Mouse (Mus musculus) mature B cell (primary cell): Measurements from ENCODE around the gene Med15.

ENCODE experiments used
- in situ Hi-C: fragments of 300-500 bp; cut with MboI; formaldehyde crosslinking; loops from 2 replicates; pipeline ENCODE4 v1.14.3; 2019

Med15 gene

DNA sequence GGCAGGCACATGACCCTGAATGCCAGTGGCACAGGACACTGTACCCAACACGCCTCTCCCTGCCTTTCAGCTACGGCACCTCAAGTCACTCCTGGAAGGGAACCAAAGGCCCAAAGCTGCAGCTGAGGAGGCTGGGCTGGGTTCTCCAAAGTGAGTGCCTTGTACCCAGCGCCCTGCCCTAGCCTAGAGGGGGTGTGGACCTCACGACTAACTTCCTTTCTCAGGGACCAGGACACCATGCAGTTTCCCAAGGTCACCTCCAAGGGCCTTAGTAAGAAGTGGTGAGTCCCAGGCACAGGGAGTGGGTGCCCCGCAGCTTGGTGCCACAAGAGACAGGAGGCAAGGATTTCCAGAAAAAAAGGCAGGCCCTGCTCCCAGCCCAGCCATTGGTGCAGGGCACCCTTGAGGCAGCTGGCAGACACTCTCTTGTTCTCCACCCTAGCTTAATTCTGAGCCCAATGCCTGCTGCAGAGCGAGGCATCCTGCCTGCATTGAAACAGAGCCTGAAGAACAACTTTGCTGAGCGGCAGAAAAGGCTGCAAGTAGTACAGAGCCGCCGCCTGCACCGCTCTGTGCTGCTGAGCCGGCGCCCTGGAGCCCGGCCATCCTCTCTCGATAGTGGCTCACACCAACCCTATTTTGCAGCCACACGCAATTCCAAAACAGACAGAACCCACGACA lies 82.6 kb downstream of the Med15 start:
- in situ Hi-C loops, result no loop called here

DNA sequence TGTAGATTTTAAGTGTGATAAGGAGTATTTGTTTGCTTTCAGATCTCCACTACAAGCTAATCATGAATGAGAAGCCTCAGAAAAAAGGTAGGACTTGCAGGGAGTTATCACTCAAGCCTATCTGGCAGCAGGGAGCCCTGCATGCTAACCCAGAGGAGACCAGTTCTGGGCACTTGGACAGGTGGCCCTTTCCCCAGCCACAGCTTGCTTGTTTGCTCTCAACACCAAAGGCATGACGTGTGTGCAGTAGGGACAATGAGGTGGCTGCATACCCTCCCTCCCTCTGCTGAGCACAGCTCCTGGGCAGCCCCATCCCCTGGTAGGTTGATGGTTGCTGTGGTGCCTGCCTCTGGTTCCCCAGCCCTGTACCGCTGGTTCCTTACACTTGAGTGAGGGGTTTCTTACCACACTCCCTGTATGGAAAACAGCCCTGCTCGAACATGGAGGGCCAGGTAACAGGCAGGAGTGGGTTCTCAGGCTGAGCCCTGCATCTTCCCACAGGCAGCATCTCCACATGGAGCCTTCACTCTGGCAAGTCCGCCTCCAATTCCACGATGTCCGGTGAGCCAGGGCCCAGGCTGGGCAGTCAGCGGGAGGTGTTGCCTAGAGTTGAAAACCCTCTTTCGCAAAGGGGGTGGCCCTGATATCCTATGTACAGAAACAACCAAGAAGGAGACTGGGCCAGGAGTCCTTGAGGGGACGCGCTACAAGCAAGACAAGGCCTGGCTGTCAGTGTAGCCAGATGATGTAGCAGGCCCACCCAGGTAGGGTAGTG lies 84.9 kb downstream of the Med15 start:
- in situ Hi-C loops, result no loop called here

DNA sequence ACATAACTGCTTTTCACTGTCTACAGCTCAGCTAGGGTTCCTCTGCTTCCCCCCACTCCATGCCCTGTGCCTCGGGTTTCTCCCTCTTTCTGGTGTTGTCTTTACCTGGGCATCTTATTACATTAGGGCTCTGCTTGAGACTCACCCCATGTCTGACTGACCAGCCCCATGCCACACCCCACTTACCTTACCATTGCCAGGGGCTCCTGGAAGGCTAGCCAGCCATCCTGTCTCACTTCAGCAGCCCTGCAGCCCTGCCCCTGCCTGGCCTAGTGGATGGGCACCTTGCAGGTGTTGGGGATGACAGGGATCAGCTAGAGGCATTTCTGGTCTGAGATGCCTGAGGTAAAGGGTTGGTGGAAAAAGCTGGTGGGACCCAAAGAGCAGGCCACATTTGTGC lies 85.5 kb downstream of the Med15 start:
- in situ Hi-C loops, result no loop called here

DNA sequence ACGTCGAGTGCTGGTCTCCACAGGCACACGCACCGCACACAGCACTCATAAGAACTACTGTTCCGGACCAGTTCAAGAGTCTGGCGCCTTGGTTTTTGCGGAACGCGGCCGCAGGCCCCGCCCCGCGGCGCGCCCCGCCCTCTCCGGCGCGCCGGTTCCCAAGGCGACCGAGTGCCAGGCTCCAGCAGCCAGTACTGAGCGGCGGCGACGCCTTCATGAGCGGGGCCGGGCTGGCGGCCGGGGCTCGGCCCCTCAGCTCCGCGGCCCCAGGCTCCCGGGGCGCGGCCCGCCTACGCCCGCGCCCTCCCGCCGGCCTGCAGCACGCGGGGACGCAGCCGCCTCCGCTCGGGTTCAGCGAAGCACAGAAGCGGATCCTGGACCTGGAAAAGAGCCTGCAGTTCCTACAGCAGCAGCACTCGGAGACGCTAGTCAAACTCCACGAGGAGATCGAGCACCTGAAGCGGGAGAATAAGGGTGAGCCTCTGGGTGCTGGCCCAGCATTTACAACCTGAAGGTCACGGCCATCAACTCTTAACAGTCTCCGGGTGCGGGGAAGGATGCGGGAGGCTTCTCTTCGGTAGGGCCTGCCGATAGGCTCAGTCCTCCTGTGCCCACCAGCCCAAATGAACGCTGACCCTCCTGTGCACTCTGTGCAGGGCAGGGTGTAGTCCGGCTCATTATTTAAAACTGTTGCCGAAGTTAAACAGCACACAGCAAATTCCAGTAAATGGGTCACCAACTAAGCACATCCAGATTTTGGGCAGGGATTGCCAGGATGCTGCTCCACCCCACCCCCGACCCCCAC lies 86.2 kb downstream of the Med15 start, which contains the start of gene Ccdc74a:
TSS of gene Ccdc74a (plus strand) at position 161 of the 805 bp plus-strand sequence.
- in situ Hi-C loops, result no loop called here

DNA sequence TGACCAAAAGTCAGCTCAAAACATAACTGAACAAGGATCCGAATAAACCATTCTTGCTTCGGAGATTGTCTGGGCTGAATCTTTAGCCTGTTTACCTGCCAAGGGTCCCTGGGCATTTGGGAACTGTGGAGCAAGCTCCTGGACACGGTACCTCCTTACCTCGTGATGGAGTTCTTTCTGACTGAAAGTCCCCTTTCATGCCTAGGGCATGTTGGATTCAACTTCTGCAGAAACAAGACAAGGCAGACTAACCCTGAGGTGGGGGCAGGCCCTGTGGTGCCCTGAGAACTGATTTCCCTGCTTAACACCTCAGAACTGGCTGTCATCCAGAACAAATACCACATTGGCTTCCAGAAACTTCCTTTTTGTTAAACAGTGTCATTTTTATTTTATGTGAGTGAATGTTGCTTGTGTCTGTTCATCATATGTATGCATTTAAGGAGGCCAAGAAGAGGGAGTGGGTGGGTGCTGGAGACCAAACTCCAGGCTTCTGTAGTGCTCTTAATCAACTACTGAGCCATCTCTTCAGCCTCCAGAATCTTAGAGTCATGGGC lies 89.2 kb downstream of the Med15 start:
- in situ Hi-C loops, result no loop called here

DNA sequence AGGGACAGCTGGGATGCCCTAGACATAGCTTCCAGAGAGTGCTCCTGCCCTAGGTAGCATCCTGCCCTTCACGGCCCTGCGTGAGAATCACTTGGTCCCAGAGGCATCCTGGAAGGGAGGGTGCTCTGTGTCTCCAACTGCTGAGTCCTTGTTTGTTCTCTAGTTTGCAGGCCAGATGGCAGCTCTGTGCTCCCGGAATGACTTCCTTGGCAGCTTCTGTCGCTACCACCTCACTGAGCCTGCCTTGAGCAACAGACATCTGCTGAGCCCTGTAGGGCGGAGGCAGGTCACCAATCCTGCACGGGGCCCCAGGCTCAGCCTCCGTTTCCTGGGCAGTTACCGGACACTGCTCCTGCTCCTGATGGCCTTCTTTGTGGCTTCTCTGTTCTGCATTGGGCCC lies 90.4 kb downstream of the Med15 start:
- in situ Hi-C loops, result no loop called here

DNA sequence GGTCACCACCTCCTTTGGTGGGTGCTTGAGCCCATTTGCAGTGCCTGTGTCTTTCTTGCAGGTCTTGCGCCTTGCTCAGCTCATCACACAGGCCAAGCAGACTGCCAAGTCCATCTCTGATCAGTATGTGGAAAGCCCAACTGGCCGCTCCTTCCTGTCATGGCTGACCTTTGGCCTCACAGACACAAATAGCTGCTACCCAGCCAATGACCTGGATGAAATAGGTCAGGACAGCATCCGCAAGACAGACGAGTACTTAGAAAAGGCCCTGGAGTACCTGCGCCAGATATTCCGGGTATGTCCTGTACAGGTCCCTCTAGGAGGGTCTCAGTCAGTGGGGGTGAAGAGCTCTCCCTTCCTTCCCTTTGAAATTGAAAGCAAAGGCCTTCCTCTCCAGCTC lies 91.4 kb downstream of the Med15 start:
- in situ Hi-C loops, result no loop called here

DNA sequence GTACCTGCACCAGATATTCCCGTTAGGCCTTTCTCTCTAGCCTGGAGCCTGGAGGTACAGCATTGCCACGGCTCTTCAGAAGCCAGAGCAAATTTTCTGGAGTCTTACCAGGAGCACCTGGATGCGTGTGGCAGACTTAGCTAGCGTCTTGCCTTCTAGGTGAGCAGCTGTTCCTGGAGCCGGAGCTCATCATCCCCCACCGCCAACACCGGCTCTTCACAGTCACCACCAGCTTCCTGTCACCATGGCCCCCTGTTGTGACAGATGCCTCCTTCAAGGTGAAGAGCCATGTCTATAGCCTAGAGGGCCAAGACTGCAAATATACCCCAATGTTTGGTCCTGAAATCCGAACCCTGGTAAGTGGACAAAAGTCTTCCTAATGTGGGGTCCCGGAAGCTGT lies 92.0 kb downstream of the Med15 start:
- in situ Hi-C loops, result no loop called here

DNA sequence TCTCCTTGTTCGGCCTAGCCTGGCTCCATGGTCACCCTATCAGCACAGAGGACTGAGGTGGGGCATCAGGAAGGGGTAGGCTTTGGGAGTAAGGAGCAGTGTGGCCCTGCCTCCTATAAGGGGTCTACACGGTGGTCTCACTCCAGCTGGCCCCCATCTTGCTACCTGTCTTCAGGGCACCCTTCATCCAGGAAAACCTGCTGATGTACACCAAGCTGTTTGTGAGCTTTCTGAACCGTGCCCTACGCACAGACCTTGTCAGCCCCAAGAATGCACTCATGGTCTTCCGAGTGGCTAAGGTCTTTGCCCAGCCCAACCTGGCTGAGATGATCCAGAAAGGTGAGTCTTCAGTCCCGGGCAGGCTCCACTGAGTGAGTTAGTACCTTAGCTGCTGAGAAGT lies 92.7 kb downstream of the Med15 start:
- in situ Hi-C loops, result no loop called here

DNA sequence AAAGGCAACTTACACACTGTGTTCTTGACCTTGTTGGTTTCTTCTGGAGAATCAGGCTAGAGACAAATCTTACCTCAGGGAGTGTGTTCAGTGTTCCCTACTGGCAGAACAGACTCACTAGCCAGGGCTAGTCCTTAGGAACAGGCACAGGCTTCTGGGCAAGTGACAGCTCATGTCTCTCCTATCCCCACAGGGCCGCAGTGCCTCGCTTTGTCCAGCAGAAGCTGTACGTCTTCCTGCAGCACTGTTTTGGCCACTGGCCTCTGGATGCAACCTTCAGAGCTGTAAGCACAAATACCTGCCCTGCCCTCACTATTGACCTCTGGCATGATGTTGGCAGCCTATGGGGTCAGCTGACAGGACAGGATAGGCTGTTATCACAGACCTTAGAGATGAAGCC lies 93.6 kb downstream of the Med15 start:
- in situ Hi-C loops, result no loop called here

DNA sequence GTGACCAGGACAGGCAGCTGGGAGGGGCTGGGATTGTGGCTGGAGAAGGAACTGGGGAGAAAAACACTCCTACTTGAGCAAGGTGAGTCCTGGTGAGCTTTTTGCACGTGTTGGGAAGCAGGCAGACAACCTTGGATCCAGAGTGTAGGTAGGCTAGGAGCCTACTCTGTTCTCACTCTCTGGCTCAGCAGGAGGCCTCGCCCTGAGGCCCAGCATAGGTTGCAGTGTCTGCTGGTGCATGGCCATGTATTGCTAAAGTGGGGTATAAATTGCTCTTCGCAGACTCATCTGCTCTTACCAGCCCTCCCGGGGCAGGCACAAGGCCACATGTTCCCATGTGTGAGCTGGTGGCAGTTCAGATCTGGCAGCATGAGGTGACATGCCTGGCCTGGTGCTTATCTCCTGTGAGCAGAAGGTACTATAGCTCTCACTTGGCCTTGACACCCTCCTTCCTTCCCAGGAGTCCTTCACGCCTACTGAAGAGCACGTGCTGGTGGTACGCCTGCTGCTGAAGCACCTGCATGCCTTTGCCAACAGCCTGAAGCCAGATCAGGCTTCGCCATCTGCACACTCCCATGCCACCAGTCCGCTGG lies 94.6 kb downstream of the Med15 start:
- in situ Hi-C loops, result no loop called here

DNA sequence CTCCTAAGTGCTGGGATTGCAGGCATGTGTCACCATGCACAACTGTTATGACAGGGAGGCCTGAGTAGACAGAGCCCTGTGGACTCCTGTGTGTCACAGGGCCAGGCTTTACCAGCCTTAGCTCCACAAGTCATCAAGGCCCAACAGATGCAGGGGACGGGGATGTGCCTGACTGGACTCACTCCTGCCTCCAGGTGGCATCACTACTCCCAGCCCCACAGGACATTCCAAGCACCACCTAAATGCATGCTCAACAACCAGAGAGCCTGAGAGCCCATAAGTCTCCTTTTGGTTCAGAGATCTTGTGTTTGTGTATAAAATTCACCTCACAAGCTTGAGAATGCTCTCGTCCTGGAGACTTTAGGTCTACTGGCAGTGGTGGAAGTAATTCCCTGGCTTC lies 95.1 kb downstream of the Med15 start:
- in situ Hi-C loops, result no loop called here

DNA sequence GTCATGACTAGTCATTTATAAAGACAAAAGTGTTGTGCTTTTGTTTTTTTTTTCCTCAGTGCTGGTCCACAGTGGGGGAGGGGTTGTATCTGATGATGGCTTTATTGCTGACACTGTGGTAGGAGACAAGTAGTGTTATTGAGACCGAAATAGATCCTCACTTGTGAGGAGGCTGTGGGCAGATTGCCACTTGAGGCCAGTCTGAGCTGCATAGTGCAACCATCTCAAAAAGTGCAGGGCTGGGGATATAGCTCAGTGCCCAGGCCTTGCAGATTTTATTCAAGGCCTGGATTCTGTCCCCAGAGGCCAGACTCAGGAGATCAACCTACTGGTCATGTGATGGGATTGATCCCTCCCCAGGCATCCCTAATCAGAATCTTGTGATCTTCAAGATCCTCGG lies 95.8 kb downstream of the Med15 start:
- in situ Hi-C loops, result no loop called here

DNA sequence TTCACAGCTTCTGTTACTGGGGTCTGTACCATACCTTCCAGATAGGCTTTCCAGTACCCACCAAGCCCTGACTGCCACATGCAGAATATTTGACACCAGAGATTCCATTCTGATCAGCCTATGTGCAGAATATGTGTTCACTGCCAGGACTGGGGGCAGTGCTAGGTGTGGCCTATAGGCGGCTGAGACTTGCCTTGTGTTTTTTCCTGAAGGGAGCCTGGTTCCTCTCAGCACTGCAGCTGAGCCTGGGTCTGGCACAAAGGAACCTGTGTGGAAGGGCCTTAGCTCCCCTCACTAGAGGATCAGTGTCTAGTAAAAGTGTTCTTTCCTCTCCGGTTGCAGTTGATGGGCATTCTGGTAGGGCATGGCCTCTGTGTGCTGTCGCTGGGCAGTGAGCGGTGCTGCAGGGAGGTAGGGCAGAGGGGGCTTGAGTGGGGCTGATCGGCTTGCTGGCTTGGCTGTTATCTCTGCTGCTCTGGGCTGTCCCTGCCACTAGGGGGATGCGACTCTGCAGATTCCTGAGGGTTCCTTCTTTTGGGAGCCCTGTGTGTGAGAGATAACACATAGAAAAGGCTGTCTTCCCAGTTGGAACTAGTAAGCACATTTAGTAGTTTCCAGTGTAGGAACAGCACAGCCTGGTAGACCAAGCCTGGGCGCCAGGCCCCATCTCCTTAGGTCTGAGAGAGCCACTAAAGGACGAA lies 99.1 kb downstream of the Med15 start:
- in situ Hi-C loops, result no loop called here

DNA sequence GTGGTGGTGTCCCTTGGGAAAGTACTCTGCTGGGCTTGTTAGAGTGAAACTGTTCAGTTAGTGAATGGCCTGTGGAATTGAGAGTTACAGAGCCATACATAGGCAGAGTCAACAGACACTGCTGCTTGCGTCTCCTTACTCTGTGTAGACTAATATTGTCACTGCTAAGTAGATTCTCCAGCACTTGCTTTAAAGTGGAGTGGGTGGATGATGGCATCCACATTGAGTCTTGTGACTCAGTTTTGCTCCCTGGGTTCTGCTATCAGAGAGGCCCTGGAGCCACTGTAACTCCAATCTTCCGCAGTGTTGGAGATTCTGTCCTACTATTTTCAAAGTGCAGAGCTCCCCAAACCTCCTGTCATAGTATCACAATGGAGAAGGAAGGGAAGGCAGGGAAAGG lies 100.1 kb downstream of the Med15 start:
- in situ Hi-C loops, result no loop called here

DNA sequence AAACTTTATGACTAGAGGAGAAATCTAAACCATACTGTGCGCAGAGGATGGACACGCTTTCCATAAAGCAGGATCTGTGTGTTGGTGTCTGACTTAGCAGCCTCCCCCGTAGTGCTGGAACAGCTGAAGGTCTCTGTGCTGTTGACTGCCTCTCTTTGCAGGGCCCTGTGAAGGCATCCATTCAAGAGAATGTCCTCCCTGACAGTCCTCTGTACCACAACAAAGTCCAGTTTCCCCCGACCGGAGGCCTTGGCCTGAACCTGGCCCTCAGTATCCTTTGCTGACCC lies 106.5 kb downstream of the Med15 start:
- in situ Hi-C loops, result no loop called here

DNA sequence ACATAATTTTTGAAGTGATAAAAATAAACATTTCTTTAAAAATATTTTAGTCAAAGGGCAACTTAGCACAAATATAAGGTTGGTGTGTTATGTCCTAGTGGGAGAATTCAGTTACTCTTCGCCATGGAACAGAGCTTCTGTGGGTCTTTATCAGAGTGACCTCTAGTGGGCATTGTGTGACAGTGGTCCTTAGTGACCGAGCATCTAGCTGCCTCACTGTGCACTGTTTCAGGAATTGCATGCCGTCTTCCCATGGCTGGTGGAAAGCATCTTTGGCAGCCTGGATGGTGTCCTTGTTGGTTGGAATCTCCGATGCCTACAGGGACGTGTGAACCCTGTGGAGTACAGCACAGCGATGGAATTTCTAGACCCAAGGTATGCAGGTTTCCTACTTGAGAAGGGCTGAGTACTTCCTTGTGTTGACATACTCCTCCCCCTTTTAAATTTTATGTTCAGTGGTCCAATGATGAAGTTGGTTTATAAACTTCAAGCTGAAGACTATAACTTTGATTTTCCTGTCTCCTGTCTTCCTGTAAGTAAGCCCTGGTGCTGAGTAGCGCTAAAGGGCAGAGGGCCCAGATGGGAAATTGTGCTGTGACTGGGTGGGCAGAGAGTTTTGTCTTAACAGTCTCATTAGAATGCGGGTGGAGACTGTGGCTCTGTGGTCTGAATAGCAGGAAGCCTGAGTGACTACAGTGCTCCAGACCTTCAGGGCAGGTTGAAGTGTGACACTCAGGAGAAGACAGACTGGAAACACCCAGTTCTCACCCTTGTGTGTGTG lies 107.0 kb downstream of the Med15 start:
- in situ Hi-C loops, result no loop called here

DNA sequence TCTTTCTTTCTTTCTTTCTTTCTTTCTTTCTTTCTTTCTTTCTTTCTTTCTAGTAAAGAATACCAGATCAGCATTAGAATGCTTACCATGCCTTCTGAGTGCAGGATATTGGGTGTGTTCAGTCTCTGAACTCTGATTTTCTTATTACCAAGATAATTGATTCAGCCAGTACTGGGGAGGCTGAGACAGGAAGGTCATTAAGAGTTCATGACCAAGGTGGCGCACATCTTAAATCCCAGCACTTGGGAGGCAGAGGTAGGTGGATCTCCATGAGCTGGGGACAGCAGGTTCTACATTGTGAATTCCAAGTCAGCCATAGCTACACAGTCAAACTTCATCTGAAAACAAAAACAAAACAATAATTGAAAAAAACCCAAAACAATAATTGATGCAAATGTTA lies 110.8 kb downstream of the Med15 start:
- in situ Hi-C loops, result no loop called here

DNA sequence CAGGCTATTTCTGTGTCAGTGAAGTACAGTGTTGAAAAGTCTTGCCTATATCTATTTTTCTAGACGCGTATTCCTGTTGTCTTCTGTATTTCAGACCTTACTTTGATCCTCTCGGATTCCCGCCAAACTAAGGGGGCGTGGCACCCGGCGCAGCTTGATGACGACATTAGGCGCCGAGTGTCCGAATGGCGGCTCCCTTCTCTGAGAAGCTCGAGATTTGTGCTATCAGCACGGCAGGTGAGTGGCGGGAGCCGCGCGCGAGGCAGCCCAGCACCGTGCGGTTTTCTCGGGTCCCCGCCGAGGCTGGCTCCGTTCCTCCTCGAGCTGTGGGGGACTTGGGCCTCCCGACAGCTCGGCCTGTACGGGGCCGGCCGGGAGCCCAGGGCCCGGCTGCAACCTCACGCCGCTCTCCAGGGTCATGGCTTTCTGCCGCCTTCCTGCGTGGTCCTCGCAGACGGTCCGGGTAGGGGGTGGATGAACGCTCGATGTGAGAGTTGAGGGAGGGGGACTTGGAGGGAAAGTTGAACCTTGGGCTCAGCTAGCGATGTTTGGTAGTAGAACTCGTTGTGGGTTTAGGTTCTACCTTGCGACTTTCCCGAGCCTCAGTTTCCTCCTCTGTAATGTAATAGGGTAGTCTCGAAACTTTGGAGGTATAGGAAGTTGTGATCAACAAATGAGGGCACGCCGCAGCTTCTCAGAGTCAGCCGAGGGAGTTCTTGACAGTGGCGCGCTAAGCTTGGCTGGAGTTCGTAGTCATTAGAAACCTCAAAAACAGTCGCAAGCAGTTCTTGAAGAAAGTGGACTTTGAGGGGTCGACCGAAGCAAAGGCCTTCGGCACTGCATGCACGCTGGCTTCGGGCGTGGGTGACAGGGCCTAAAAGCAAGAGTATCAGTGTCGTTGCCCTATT lies 113.2 kb downstream of the Med15 start, which contains the start of gene Smpd4:
TSS of gene Smpd4 (plus strand) at position 157 of the 908 bp plus-strand sequence.
- in situ Hi-C loops, result no loop called here
